Mouse (Mus musculus) intestine, postnatal 0 days (tissue): ENCODE results near the gene Vash1. TPM values are rescaled to one million over a fixed set of nuclear protein-coding genes. Genes with fewer than 3 reads are reported as not detected.

Experiments
- ATAC-seq: fragments of 200-750 bp; cut with Nextera tagmentation; 2 replicates; pipeline ENCODE4 v1.8.0; 2017; ENCODE audit warnings: mild to moderate bottlenecking, moderate TSS enrichment, moderate library complexity
- H3K27ac ChIP-seq: fragments of 300-500 bp; sonication (generic); 2 replicates; pipeline ENCODE4 v1.5.1; 2014; ENCODE audit warnings: mild to moderate bottlenecking, low read depth, low read length, moderate library complexity
- H3K27me3 ChIP-seq: fragments of 300-500 bp; sonication (generic); replicated peaks from 2 replicates; pipeline ENCODE4 v1.6.1; 2014; ENCODE audit warnings: low read length, mixed read lengths; ENCODE audit not compliant: control insufficient read depth, insufficient read depth
- H3K36me3 ChIP-seq: fragments of 300-500 bp; sonication (generic); 2 replicates; pipeline ENCODE4 v1.6.1; 2014; ENCODE audit warnings: mild to moderate bottlenecking, moderate library complexity; ENCODE audit not compliant: control insufficient read depth, insufficient read depth
- H3K4me1 ChIP-seq: fragments of 300-500 bp; sonication (generic); replicated peaks from 2 replicates; pipeline ENCODE4 v1.6.1; 2014; ENCODE audit warnings: antibody characterized with exemption, low read length, mixed read lengths; ENCODE audit not compliant: control insufficient read depth, insufficient read depth
- H3K4me2 ChIP-seq: fragments of 300-500 bp; sonication (generic); replicated peaks from 2 replicates; pipeline ENCODE4 v1.6.1; 2014; ENCODE audit warnings: low read depth, mild to moderate bottlenecking, moderate library complexity
- H3K4me3 ChIP-seq: fragments of 300-500 bp; sonication (generic); 2 replicates; pipeline ENCODE4 v1.5.1; 2014; ENCODE audit warnings: low read depth, low read length
- H3K9ac ChIP-seq: fragments of 300-500 bp; sonication (generic); 2 replicates; pipeline ENCODE4 v1.6.1; 2014; ENCODE audit warnings: mild to moderate bottlenecking, low read depth, low read length
- H3K9me3 ChIP-seq: fragments of 300-500 bp; sonication (generic); 2 replicates; pipeline ENCODE4 v1.6.1; 2016; ENCODE audit warnings: mixed run types; ENCODE audit not compliant: control insufficient read depth
- CTCF ChIP-seq: sonication (generic); IDR thresholded peaks from 2 replicates; pipeline ENCODE4 v1.5.1; 2016; ENCODE audit warnings: low read depth, mild to moderate bottlenecking, control low read depth, antibody characterized with exemption, moderate library complexity
- WGBS: fragments of 180-500 bp; shearing (Covaris S2); extraction: QIAGEN DNeasy Blood & Tissue Kit; methylation state at CpG from one replicate; pipeline ENCODE4 v1.1.7; 2014; 5-methylcytosine and 5-hydroxymethylcytosine counted together
- polyA plus RNA-seq: library from polyadenylated mRNA; unstranded; fragments of >200 nt; fragmentation: Nextera tagmentation; extraction: Ambion mirVana; gene quantifications from 2 replicates; pipeline ENCODE4 v1.2.1, GENCODE M21; 2015

The Vash1 gene
- polyA plus RNA-seq, 1 experiment from 2014 or later, result 4.1 TPM

DNA sequence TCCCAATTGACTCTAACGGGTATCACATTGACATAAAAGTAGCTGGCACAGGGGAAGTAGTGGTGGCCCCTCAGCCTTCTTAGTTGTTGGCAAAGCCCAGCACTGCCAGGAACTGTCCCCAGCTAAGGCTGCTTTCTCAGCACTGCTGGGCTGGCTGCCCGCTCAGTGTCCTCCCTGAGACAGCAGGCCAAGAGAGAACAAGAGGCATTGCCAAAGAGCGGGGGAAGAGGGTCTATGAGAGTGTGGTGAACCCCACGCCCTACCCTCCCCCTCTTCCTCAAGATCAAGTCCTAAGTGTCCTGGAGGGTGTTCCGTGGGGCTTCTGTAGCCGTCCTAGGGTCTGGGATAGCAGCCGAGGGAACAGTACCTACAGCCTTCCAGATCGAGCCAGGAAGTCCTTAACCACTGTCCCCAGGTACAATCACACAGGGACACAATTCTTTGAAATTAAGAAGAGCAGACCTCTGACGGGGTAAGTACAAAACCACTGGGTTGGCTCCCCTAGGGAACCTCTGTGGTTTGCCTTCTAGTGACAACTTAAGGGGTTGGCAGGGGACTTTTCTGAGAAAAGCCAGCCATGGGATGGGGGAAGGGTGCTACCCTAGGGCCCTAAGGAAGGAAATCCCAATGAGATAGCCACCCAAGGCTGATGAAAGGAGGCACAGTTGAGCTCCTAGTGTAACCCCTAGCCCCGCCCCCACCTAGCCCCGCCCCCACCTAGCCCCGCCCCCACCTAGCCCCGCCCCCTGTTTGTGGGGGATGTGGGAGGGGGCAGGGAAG is 8.2 kb downstream of the Vash1 start:
- no peak overlapping the region; the same call in 1 of the 2 replicates for H3K27ac ChIP-seq
- H3K9ac ChIP-seq, result no peak overlapping the region

DNA sequence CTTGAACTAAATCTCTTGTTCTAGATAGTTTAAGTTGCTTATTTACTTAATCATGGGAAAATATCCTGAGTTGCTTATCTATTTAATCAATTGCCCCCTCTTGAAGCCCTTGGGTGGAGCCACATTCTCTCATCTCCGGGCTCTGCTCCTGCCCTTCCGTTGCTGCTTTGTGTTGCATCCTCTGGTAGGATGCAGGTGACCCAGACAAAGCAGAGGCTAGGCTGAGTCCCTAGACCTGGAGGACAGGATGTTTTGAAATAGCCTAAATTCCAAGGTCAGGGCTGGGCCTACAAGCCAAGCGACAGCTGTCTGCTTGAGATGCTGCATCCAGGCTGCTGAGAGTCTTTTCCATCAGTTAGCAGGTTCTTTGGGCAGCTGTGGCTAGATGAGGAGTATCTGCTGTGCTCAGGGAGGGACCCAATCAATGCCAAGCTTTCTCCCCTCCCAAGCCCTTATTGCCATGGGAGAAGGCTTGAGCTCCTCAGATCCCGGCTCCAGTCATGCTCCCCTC is 9.0 kb downstream of the Vash1 start:
- no peaks in the 10 kb centered on the region for H3K9me3 ChIP-seq
- no peak for ATAC-seq
- H3K4me1 ChIP-seq, result no peaks in the 10 kb centered on the region
- no peak for TF ChIP-seq CTCF
- H3K27ac ChIP-seq, result no peak overlapping the region
- no peaks in the 10 kb centered on the region for H3K36me3 ChIP-seq
- H3K4me2 ChIP-seq, result no peak overlapping the region
- H3K9ac ChIP-seq, result no peak overlapping the region
- no peak overlapping the region for H3K4me3 ChIP-seq
- 71% methylated on average over 4 of the region's 4 CpGs for WGBS
- H3K27me3 ChIP-seq, result no peaks in the 10 kb centered on the region

More for the DNA sequence above, 8.2 kb downstream of the Vash1 start:
- Histone ChIP-seq H3K36me3 (no peaks in the 10 kb centered on the region), H3K27me3 (no peaks in the 10 kb centered on the region), H3K4me1 (no peaks in the 10 kb centered on the region), H3K9me3 (no peaks in the 10 kb centered on the region), H3K4me3 (no peak overlapping the region), H3K4me2 (no peak overlapping the region)
- WGBS, result 61% methylated on average over 13 of the region's 13 CpGs
- no peak for ATAC-seq
- no peak for TF ChIP-seq CTCF

DNA sequence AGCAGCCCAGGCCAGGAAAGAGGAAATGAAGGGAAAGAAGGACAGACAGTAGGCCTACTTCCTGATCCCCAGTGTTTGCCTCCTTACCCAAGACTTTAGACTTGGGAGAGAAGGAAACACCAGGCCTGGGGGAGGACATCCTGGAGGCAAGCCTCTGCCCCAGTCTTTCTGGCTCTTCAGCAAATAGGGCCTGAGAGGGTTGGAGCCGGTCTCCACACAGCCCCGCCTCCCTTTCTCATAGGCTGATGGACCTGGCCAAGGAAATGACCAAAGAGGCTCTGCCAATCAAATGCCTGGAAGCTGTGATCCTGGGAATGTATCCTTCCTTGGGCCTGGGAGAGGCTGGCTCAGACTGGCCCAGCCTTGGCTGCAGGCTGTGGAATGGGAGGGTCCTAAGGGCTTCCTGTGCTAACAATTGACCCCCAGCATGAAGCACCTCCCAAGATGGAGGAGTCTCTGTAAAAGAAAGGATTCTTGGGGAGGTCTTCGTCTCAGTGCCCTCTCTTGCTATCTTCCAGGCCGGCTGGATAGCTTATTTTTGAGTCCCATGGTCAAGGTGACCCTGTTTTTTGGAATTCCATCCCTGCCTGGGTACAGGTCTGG is 9.6 kb downstream of the Vash1 start:
- H3K4me3 ChIP-seq, result no peak overlapping the region
- no peaks in the 10 kb centered on the region for H3K27me3 ChIP-seq
- no peaks in the 10 kb centered on the region for H3K9me3 ChIP-seq
- no peak overlapping the region for H3K4me2 ChIP-seq
- no peak overlapping the region for H3K9ac ChIP-seq
- H3K4me1 ChIP-seq, result no peaks in the 10 kb centered on the region
- no peak overlapping the region for H3K27ac ChIP-seq
- WGBS, result 76% methylated on average over 4 of the region's 4 CpGs
- no peaks in the 10 kb centered on the region for H3K36me3 ChIP-seq
- ATAC-seq, result 0 out of 2 replicates have a peak, but pooled peaks have one; percentile 19
- TF ChIP-seq CTCF, result no peak

DNA sequence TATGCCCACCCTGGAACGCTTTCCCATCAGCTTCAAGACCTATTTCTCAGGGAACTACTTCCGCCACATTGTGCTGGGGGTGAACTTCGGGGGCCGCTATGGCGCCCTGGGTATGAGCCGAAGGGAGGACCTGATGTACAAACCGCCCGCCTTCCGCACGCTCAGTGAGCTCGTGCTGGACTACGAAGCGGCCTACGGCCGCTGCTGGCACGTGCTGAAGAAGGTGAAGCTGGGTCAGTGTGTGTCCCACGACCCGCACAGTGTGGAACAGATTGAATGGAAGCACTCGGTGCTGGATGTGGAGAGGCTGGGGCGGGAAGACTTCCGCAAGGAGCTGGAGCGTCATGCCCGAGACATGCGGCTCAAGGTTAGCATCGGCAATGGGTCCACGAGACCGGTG is 10.4 kb downstream of the Vash1 start:
- Histone ChIP-seq H3K27ac (no peak overlapping the region), H3K4me2 (no peak overlapping the region), H3K9me3 (no peaks in the 10 kb centered on the region), H3K4me1 (no peaks in the 10 kb centered on the region), H3K4me3 (no peak overlapping the region), H3K9ac (no peak overlapping the region), H3K27me3 (no peaks in the 10 kb centered on the region), H3K36me3 (no peaks in the 10 kb centered on the region)
- WGBS, result 97% methylated on average over 27 of the region's 27 CpGs
- ATAC-seq, result no peak
- no peak for TF ChIP-seq CTCF

DNA sequence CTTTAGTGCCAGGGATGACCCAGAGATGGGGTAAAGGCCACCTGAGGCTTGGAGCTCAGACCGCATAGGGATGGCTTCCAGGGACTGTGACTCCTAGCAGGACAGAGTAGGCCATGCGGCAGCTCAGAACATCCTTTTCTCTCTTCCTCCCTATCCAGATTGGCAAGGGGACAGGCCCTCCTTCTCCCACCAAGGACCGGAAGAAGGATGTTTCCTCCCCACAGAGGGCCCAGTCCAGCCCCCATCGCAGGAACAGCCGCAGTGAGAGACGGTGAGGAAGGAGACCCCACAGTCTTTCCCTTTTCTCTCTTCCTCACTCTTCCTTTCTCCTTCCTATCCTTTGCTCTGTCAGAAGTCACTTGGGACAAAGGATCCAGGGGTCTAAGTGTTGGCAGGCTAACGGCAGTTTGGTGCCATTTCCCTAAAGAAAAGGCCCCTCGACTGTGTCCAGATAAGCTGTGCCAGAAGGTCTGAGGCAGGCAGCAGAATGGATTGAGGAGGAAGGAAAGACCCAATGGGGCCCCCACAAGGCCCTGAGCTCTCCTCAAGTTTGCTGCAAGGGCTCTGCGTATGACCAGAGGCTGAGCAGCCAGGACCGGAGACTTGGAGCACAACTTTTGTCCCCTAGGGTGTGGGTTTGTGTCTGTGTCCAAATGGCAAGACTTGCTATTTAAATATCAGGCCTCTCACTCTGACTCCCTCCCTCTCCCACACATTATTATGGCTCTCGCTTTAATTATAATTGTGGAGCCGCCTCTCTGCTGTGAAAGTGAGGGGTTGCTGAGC is 12.4 kb downstream of the Vash1 start:
- Histone ChIP-seq H3K27me3 (no peaks in the 10 kb centered on the region), H3K36me3 (no peaks in the 10 kb centered on the region), H3K4me3 (no peak overlapping the region), H3K9me3 (no peaks in the 10 kb centered on the region), H3K4me1 (no peaks in the 10 kb centered on the region), H3K4me2 (no peak overlapping the region), H3K27ac (no peak overlapping the region), H3K9ac (no peak overlapping the region)
- 84% methylated on average over 12 of the region's 12 CpGs for WGBS
- no peak for TF ChIP-seq CTCF
- no peak for ATAC-seq
